Mouse (Mus musculus) left cerebral cortex, postnatal 14 days (tissue): Measurements from ENCODE around the gene Sulf2. TPM values are rescaled to one million over a fixed set of nuclear protein-coding genes. Genes with fewer than 3 reads are reported as not detected.

Experiments used
- DNase-seq, 2 experiments: peaks; one replicate each; pipeline ENCODE4 v3.0.0; 2021 to 2022; ENCODE audit warnings: low spot score in 2 of 2, mixed read lengths in 1 of 2
- intact Hi-C: fragments of 180-260 bp; cut with DNase I; formaldehyde crosslinking; loops from one replicate; pipeline ENCODE4 v1.15.1; 2025
- total RNA-seq, 2 experiments: library from RNA; stranded (reverse); gene quantifications; 2 replicates each; pipeline ENCODE4 v1.2.3; 2021

The Sulf2 gene
- total RNA-seq, 2 experiments from 2014 or later = 143 to 153 TPM

DNA sequence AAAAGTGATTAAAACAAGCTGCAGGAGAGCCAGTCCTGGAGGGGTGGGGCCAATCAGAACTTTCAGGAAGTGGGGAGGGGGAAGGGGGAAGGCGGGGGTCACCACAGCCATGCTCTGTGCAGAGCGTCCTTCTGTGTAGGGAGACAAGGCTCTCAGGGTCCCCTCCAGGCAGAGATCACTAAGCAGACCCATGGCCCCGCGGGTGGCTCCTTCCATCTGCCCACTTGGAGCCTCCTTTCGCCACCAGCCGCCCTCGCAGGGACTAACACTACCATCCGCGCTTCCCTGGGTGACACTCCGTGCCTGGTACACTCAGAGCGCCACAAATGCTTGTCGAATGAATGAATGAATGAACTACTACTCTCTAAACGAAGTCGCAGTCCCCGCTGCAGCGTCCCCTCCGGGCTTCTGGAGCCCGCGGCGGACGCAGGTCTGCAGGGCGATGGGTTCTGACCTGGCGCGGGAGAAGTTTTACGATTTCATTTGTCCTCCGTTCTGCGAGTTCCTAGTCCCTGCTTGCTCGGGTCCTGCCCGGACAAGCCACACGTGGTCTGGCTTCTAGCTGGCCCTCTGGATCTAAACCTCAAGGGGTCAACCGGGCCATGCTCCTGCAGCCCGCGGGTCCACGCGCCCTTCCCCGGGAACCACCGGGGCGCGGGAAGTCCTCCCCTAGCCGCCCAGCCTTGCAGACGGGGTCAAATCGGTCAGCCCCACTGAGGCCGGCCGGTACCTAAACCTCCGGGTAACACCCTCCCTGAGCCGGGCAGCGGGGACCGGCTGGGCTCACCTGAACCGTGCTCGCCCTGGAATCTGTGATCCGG is 1.4 kb downstream of the Sulf2 start:
- intact Hi-C loops = loop anchor here (2.0 to 10.0 kb wide), 3 partner anchors 47 to 411 kb away; no protein-coding TSS in a partner anchor
- no peak for DNase-seq

GRCm38 (mm10) chr2:166153399-166153793 is 2.1 kb downstream of the Sulf2 start:
- no peak for DNase-seq
- intact Hi-C loops = loop anchor here (5.0 to 10.0 kb wide), 2 partner anchors 46 to 281 kb away; no protein-coding TSS in a partner anchor

- DNase-seq = no peak
- intact Hi-C loops = loop anchor here (5.0 to 10.0 kb wide), 2 partner anchors 46 to 282 kb away; no protein-coding TSS in a partner anchor
Measured at GRCm38 (mm10) chr2:166152734-166153398, 2.6 kb downstream of the Sulf2 start.

DNA sequence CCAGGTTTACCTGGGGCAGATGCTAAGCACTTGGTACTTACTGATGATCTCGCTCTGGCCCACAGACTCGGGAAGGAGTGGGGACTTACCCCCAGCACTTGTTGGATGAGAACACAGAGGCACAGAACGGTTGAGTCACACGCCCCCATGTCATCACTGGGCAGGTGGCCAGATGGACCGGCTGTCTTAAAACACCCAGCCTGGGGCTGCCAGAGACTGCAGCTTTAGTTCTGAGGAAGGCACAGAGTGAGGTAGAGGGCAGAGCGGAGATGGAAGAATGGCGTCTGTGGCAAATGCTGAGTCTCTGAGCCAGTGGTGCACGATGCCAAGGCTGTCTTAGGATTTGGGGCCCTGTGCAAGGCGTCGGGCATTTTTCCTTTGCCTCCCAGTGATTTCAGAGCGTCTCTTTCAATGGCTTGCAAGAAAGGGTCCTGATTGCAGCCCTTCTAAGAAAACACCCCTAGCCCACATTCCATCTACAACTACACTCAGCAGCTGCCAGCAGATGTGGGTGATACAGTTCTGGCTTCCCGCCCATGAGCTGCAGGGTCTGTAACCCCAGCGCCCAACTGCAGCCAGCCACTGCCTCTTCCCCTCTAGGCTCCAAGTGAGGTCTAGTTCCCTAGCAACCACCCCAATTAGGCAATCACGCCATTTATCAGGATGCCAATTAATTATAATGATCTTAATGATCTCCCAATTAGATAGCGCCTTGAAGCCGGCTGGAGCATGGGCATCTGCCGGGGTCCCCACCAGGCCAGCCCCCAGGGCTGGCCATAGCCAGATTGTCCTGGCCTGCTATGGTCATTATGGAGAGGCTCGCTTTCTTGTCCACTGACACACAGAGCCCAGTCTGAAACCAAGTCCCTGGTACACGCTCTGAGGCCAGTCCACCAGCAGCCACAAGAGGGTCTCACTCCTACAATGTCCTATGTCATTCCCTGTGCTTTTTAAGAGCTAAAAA is 3.7 kb downstream of the Sulf2 start:
- DNase-seq = peak; percentile 80 to 94
- intact Hi-C loops = loop anchor here (5.0 to 10.0 kb wide), 2 partner anchors 44 to 283 kb away; no protein-coding TSS in a partner anchor

DNA sequence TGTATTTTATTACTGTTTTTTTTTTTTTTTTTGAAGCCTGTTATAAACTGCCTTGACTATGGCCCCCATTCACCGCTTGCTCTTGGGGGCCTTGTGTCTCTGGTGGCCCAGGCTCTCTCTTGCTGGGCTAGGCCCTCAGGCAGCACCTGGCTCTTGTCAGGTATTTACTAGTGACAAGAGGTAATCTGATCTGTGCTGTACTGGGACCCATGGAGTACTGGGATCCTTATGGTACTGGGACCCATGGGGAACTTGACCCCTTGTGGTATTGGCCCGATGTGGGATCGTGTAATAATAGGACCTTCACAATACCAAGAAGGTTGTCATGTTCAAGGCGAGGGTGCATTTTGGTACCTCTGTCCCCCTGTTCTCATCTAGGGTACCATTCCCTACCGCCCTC is 4.9 kb downstream of the Sulf2 start:
- DNase-seq = no peak
- intact Hi-C loops = loop anchor here (5.0 to 10.0 kb wide), 2 partner anchors 43 to 284 kb away; no protein-coding TSS in a partner anchor

DNA sequence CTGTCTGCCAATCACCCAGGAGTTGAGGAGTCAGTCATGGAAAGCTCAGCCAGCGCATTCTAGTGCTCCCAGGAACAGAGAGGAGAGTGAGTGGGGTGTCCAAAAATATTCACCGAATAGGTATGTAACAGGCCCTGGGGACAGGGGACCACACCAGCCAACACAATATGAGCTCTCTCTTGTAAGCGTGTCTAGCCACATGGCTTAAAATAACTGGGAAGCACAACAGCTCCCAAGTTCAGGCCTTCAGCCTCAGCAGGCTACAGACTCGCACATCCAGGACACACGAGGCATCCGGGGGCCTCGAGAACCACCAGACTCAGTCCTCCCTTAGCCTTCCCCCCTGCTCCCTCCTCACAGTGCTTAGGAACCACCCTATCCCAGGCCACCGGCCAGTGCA is 6.0 kb downstream of the Sulf2 start:
- intact Hi-C loops = no loop called here
- DNase-seq = no peak

DNA sequence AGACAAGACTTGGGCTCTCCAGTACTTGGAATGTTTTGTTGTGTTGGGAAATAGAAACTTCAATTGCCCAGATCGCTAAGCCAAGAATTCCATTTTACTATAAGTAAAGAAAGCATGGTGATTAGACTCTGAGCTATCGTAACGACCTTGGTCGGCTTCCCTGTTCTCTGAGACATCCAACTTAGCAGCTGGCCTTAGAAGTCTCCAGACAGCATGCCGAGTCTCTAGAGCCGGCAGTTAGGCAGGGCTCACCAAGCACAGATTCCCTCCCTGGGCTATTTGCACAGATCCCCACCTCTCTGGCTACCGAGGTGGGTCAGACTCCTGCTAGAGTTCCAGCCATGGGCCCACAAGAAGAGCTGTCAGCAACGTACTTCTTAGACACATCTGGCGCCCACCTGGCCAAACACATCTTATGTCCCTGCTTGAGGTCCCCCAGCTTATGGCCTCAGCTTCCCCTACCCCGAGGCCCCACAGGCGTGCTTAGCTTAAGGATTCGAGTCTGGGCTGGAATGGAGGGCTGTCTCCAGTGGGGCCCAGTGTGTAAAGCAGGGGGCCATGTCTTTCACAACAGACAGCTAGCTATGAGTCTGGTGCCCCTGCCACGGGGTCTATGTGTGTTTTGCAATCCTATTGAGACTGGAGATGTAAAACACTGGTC is 6.7 kb downstream of the Sulf2 start:
- no peak for DNase-seq
- intact Hi-C loops = no loop called here

DNA sequence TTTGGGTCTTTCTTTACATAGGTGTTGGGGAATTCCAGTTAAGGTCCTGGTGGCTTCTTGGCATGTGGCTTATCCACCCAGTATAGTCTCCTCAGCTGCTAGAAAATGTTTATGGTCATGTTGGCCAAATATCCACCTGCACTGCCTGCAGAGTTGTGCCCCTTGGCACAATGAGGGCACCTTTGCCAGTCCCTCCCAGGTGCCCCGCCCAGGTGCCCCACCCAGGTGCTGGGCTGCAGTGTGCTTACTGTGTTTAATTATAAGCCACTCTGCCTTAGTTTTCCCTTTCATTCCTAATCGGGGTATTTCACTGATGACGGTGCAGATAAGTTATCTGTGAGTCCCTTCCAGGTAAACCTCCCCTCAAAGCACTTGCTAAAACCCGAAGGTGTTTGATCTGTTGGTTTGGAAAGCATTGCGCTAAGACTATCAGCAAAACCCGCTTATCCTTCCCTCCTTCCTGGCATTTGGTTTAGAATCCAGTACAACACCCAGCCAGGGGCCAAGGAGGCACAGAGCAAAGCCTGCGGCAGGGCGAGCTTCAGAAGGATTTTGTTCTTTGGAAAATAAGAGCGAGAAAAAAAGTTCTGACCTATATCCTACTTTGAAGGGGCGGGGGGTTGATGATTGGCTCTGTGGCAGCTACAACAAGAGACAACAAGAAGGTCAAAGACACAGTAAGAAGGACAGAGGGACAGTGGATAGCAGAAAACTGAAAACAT is 7.4 kb downstream of the Sulf2 start:
- intact Hi-C loops = no loop called here

DNA sequence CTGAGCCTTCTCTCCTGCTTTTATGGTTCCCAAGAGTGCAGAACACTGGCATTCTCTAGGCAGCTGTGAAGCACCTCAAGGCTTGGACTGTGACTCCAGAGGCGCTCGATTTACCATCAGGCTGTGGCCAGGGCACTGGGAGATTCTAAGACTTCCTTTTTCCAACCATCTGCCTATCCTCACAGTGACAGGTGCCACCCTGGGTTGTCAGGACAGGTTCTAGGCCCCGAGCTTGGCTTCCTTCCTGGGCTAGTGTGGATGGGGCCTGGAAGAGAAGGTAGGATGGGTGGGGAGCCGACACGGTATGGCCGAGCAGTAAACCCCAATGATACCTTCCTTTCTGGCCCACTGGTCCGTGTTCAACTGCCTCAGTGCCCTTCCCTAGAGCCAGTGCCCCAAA is 9.0 kb downstream of the Sulf2 start:
- intact Hi-C loops = no loop called here
- DNase-seq = no peak

More for the DNA sequence above, 7.4 kb downstream of the Sulf2 start:
- no peak for DNase-seq

GRCm38 (mm10) chr2:166145031-166145430 is 10.4 kb downstream of the Sulf2 start:
- no peak for DNase-seq
- intact Hi-C loops = no loop called here

DNA sequence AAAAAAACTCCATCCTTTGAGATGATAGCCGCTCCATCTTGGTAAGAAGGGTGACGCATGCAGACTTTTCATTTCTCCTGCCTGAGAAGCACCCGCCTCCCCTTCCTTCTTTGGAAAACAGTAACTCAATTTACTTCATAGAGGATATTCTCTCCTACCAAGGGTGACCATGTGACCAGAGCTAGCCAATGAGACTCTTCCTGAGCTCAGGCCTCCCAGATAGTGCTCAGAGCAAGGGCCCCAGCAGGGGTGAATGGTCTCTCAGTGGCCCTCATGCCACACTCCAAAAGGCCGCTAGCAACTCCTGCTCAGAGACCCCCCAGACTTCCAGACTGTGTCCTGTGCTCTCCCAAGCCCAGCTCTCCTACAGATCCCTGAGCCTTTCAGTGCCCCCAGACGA is 11.6 kb downstream of the Sulf2 start:
- intact Hi-C loops = no loop called here
- DNase-seq = no peak

DNA sequence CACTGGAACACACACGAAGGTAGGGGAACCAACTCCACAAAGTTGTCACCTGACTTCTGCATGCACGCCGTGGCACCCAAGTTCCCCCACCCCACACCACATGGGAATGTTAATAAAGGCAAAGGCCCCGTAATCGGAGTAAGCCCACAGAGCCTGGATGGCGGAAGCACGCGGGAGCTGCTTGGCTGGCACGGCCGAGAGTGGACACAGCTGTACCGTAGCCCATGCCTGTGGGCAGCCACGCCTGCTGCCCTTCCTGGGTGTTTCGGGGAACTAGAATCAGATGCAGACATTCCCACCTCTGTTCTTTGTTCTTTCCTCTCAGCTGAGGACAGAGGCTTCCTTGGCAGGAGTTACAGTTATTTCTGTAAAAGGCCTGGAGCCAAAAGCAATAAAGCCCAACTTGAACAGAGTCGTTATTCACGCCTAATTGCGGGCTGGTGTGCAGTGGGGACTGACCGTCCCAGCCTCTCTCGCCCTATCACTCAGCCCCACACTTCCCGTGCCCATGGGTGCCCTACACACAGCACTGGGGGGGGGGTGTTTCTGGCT is 12.8 kb downstream of the Sulf2 start:
- intact Hi-C loops = no loop called here
- DNase-seq = peak; percentile 36 to 69

DNA sequence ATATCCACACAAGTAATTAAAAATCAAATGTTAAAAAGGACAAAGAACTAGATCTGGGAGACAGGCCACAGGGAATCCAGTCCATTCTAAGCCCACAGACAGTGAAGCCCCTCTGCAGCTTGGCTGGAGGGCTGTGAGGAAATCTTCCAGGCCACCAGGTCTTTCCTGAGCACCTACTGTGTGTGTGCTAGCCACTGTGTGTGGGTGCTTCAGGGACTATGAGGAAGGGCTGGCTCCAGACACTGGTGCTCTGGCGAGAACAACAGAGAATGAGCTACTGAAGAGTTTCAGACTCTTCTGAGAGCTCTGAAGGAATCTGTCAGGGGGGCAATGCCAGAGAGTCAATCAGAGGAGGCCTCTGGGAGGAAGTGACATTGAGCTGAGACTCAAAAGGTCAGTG is 13.6 kb downstream of the Sulf2 start:
- intact Hi-C loops = no loop called here
- no peak for DNase-seq

- intact Hi-C loops = no loop called here
Measured at GRCm38 (mm10) chr2:166141039-166141438, 14.4 kb downstream of the Sulf2 start.

GRCm38 (mm10) chr2:166140427-166140826 is 15.0 kb downstream of the Sulf2 start:
- DNase-seq = peak; percentile 58 to 72
- intact Hi-C loops = no loop called here

More at GRCm38 (mm10) chr2:166141039-166141438, 14.4 kb downstream of the Sulf2 start:
- DNase-seq = no peak

GRCm38 (mm10) chr2:166138308-166138707 is 17.2 kb downstream of the Sulf2 start:
- intact Hi-C loops = no loop called here

DNA sequence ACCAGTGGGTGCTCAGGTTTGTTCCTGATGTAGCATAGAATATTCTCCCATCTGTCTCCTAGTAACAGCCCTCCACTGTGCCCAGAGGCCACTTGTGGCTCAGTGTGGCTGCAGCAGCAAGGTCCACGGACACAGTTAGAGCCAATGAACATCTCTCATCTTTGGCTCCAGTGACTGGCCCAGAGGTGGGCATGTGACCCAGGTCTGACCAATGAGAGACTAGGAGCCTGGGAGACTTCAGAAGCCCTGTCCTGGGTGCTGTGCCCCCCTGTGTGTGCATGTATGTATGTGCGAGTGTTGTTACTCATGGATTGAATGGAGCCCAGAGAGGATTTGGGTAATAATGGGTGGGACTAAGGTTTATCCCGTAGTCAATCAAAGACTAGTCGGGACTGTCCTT is 18.0 kb downstream of the Sulf2 start:
- intact Hi-C loops = no loop called here
- DNase-seq = no peak

More at GRCm38 (mm10) chr2:166138308-166138707, 17.2 kb downstream of the Sulf2 start:
- DNase-seq = no peak
